Mouse (Mus musculus) midbrain, embryonic 14.5 days (tissue): ENCODE data around the gene Olfr593. TPM values are rescaled to one million over a fixed set of nuclear protein-coding genes. Genes with fewer than 3 reads are reported as not detected.
"Not testable (repeated sequence)": the region's sequence is repeated elsewhere in the genome, so short reads cannot be mapped to it uniquely, and the experiment has no call there.

ENCODE experiments used
- ATAC-seq: fragments of 200-750 bp; cut with Nextera tagmentation; 2 replicates; pipeline ENCODE4 v1.8.0; 2017; ENCODE audit warnings: moderate number of reproducible peaks, moderate library complexity; ENCODE audit not compliant: low FRiP score, low TSS enrichment
- DNase-seq: peaks from one replicate; pipeline ENCODE4 v3.0.0-alpha.2; 2015
- H3K27ac ChIP-seq: fragments of 300-500 bp; sonication (generic); replicated peaks from 2 replicates; pipeline ENCODE4 v1.5.1; 2014; ENCODE audit warnings: mild to moderate bottlenecking, low read depth, low read length, moderate library complexity
- H3K27me3 ChIP-seq: fragments of 300-500 bp; sonication (generic); 2 replicates; pipeline ENCODE4 v1.6.1; 2014; ENCODE audit warnings: low read length, control low read depth, mixed read lengths; ENCODE audit not compliant: control insufficient read depth, insufficient read depth
- H3K36me3 ChIP-seq: fragments of 300-500 bp; sonication (generic); 2 replicates; pipeline ENCODE4 v1.6.1; 2014; ENCODE audit warnings: low read length, control low read depth; ENCODE audit not compliant: control insufficient read depth, insufficient read depth
- H3K4me1 ChIP-seq: fragments of 300-500 bp; sonication (generic); 2 replicates; pipeline ENCODE4 v1.6.1; 2014; ENCODE audit warnings: mild to moderate bottlenecking, antibody characterized with exemption, low read length, control low read depth; ENCODE audit not compliant: control insufficient read depth, insufficient read depth
- H3K4me2 ChIP-seq: fragments of 300-500 bp; sonication (generic); 2 replicates; pipeline ENCODE4 v1.6.1; 2014; ENCODE audit warnings: mild to moderate bottlenecking, low read length, moderate library complexity
- H3K4me3 ChIP-seq: fragments of 300-500 bp; sonication (generic); replicated peaks from 2 replicates; pipeline ENCODE4 v1.5.1; 2014; ENCODE audit warnings: low read depth, low read length
- H3K9ac ChIP-seq: fragments of 300-500 bp; sonication (generic); replicated peaks from 2 replicates; pipeline ENCODE4 v1.6.1; 2014; ENCODE audit warnings: mild to moderate bottlenecking, low read length, moderate library complexity
- H3K9me3 ChIP-seq: fragments of 300-500 bp; sonication (generic); 2 replicates; pipeline ENCODE4 v1.6.1; 2016; ENCODE audit warnings: low read length, control low read depth, mixed read lengths; ENCODE audit not compliant: control insufficient read depth
- WGBS: fragments of 180-500 bp; shearing (Covaris S2); extraction: QIAGEN DNeasy Blood & Tissue Kit; methylation state at CpG from one replicate; pipeline ENCODE4 v1.1.7; 2014; 5-methylcytosine and 5-hydroxymethylcytosine counted together
- microRNA-seq: library from miRNA; unstranded; fragments of <30 nt; microRNA quantifications from one replicate; pipeline ENCODE4, GENCODE M21; 2016
- polyA plus RNA-seq: library from polyadenylated mRNA; unstranded; fragments of >200 nt; fragmentation: Nextera tagmentation; extraction: Ambion mirVana; gene quantifications from 2 replicates; pipeline ENCODE4 v1.2.1, GENCODE M21; 2014

The Olfr593 gene
- not detected in 2 replicates for polyA plus RNA-seq

GRCm38 (mm10) chr7:103211562-103211961 is at the start of gene Olfr593:
Gene Olfr593, plus strand, starts transcription at chr7:103211862.
- DNase-seq (no peak), ATAC-seq (no peak)
- Histone ChIP-seq H3K9ac (no peak within 1 kb of the TSS), H3K27ac (no peak within 1 kb of the TSS), H3K27me3 (no peaks in the 10 kb centered on the region), H3K9me3 (no peaks in the 10 kb centered on the region), H3K4me2 (no peak within 1 kb of the TSS), H3K36me3 (no peaks in the 10 kb centered on the region), H3K4me1 (no peaks in the 10 kb centered on the region), H3K4me3 (no peak within 1 kb of the TSS)
- 70% methylated on average over 1 of the region's 1 CpGs for WGBS

GRCm38 (mm10) chr7:103169697-103170096 is 42.0 kb upstream of the Olfr593 start:
- H3K9ac ChIP-seq: no peak overlapping the region
- no peaks in the 10 kb centered on the region for H3K9me3 ChIP-seq
- DNase-seq (no peak), ATAC-seq (no peak)
- H3K36me3 ChIP-seq: no peaks in the 10 kb centered on the region
- WGBS: 82% methylated on average over 5 of the region's 5 CpGs
- H3K27me3 ChIP-seq: no peaks in the 10 kb centered on the region
- H3K4me1 ChIP-seq: no peaks in the 10 kb centered on the region
- no peak overlapping the region for H3K4me2 ChIP-seq
- no peak overlapping the region for H3K4me3 ChIP-seq
- H3K27ac ChIP-seq: no peak overlapping the region

GRCm38 (mm10) chr7:103178240-103178639 is 33.4 kb upstream of the Olfr593 start, which contains the start of gene Olfr591:
Gene Olfr591, minus strand, starts transcription at chr7:103178340.
- Histone ChIP-seq H3K4me1 (no peaks in the 10 kb centered on the region), H3K27me3 (no peaks in the 10 kb centered on the region), H3K4me2 (no peak within 1 kb of the TSS), H3K27ac (no peak within 1 kb of the TSS), H3K36me3 (no peaks in the 10 kb centered on the region), H3K9ac (no peak within 1 kb of the TSS), H3K4me3 (no peak within 1 kb of the TSS), H3K9me3 (peaks cover 8% of the 10 kb centered on the region; the same call in 1 of the 2 replicates)
- 74% methylated on average over 1 of the region's 1 CpGs for WGBS
- ATAC-seq (no peak), DNase-seq (no peak)

- not testable (repeated sequence) for H3K4me1 ChIP-seq, H3K4me3 ChIP-seq, H3K9ac ChIP-seq, H3K36me3 ChIP-seq, ATAC-seq, DNase-seq, H3K27ac ChIP-seq, H3K27me3 ChIP-seq, H3K9me3 ChIP-seq, H3K4me2 ChIP-seq
- 90% methylated on average over 1 of the region's 1 CpGs for WGBS
Observed at GRCm38 (mm10) chr7:103184503-103184902, 27.2 kb upstream of the Olfr593 start, which contains the start of gene Olfr592. Gene Olfr592, plus strand, starts transcription at chr7:103184803.

- not testable (repeated sequence) for H3K36me3 ChIP-seq, H3K9me3 ChIP-seq, H3K4me1 ChIP-seq, H3K9ac ChIP-seq, H3K27me3 ChIP-seq, H3K4me3 ChIP-seq, DNase-seq, H3K4me2 ChIP-seq, H3K27ac ChIP-seq, ATAC-seq
- 87% methylated on average over 5 of the region's 5 CpGs for WGBS
Observed at GRCm38 (mm10) chr7:103212050-103212449, 388 bp downstream of the Olfr593 start.

- Histone ChIP-seq H3K4me2 (no peak within 1 kb of the TSS), H3K4me3 (no peak within 1 kb of the TSS), H3K9me3 (no peaks in the 10 kb centered on the region), H3K36me3 (no peaks in the 10 kb centered on the region), H3K4me1 (no peaks in the 10 kb centered on the region), H3K9ac (no peak within 1 kb of the TSS), H3K27me3 (no peaks in the 10 kb centered on the region), H3K27ac (no peak within 1 kb of the TSS)
- ATAC-seq: no peak
- DNase-seq: no peak
Observed at GRCm38 (mm10) chr7:103216696-103217095, 5.0 kb downstream of the Olfr593 start, which contains the start of gene Olfr594. Gene Olfr594, plus strand, starts transcription at chr7:103216996.

- H3K4me1 ChIP-seq, H3K9ac ChIP-seq, H3K4me2 ChIP-seq, ATAC-seq, H3K36me3 ChIP-seq, DNase-seq, H3K27ac ChIP-seq, H3K4me3 ChIP-seq, H3K27me3 ChIP-seq, H3K9me3 ChIP-seq: not testable (repeated sequence)
Observed at GRCm38 (mm10) chr7:103252405-103252804, 40.7 kb downstream of the Olfr593 start, which contains the start of gene Usp17ld. Gene Usp17ld, minus strand, starts transcription at chr7:103252505.

Small RNAs within 50 kb of the gene (microRNA-seq; reads per million reads assigned to microRNA genes)
- gene Gm25171: not detected

Other genes with a start within 250 kb of the Olfr593 start
- not detected in 2 replicates for gene Olfr576, start 249.2 kb upstream of the Olfr593 start, polyA plus RNA-seq
- not detected in 2 replicates for gene Olfr577, start 235.9 kb upstream of the Olfr593 start, polyA plus RNA-seq
- gene Olfr578, start 222.5 kb upstream of the Olfr593 start, polyA plus RNA-seq: not detected in 2 replicates
- gene Olfr582, start 173.8 kb upstream of the Olfr593 start, polyA plus RNA-seq: not detected in 2 replicates
- gene Olfr583, start 160.6 kb upstream of the Olfr593 start, polyA plus RNA-seq: not detected in 2 replicates
- not detected in 2 replicates for gene Olfr584, start 130.0 kb upstream of the Olfr593 start, polyA plus RNA-seq
- not detected in 2 replicates for gene Olfr585, start 114.1 kb upstream of the Olfr593 start, polyA plus RNA-seq
- gene Olfr586, start 86.2 kb upstream of the Olfr593 start, polyA plus RNA-seq: not detected in 2 replicates
- gene Olfr588-ps1, start 71.0 kb upstream of the Olfr593 start, polyA plus RNA-seq: not detected in 2 replicates
- not detected in 2 replicates for gene Olfr589, start 55.5 kb upstream of the Olfr593 start, polyA plus RNA-seq
- not detected in 2 replicates for gene Olfr591, start 33.5 kb upstream of the Olfr593 start, polyA plus RNA-seq
- gene Olfr592, start 27.1 kb upstream of the Olfr593 start, polyA plus RNA-seq: not detected in 2 replicates
- not detected in 2 replicates for gene Olfr594, start 5.1 kb downstream of the Olfr593 start, polyA plus RNA-seq
- not detected in 2 replicates for gene Usp17ld, start 40.6 kb downstream of the Olfr593 start, polyA plus RNA-seq
- not detected in 2 replicates for gene Olfr596, start 93.8 kb downstream of the Olfr593 start, polyA plus RNA-seq
- not detected in 2 replicates for gene Olfr597, start 104.5 kb downstream of the Olfr593 start, polyA plus RNA-seq
- not detected in 2 replicates for gene Olfr598, start 111.7 kb downstream of the Olfr593 start, polyA plus RNA-seq
- gene Olfr599, start 124.1 kb downstream of the Olfr593 start, polyA plus RNA-seq: not detected in 2 replicates
- gene Olfr600, start 137.8 kb downstream of the Olfr593 start, polyA plus RNA-seq: not detected in 2 replicates
- not detected in 2 replicates for gene Olfr601, start 150.8 kb downstream of the Olfr593 start, polyA plus RNA-seq
- gene Olfr603, start 174.3 kb downstream of the Olfr593 start, polyA plus RNA-seq: not detected in 2 replicates
- gene Usp17lc, start 203.2 kb downstream of the Olfr593 start, polyA plus RNA-seq: not detected in 2 replicates
- gene Olfr605, start 233.6 kb downstream of the Olfr593 start, polyA plus RNA-seq: not detected in 2 replicates
- gene Olfr606, start 237.2 kb downstream of the Olfr593 start, polyA plus RNA-seq: not detected in 2 replicates